Mouse (Mus musculus) monocyte, adult 5-6 weeks (primary cell): Measurements from ENCODE around the gene Bri3bp. TPM values are rescaled to one million over a fixed set of nuclear protein-coding genes. Genes with fewer than 3 reads are reported as not detected.
"Not testable (repeated sequence)": the region's sequence is repeated elsewhere in the genome, so short reads cannot be mapped to it uniquely, and the experiment has no call there.

ENCODE experiments used
- ATAC-seq: fragments of 153-309, 156-312 bp; replicated peaks from 2 replicates; pipeline ENCODE4 v1.8.0; 2017; ENCODE audit warnings: mild to moderate bottlenecking; ENCODE audit not compliant: low TSS enrichment, insufficient number of reproducible peaks, severe bottlenecking, poor library complexity, low FRiP score
- total RNA-seq: library from RNA; stranded (forward); fragments of 200-1000, 200-491, 200-594 nt; gene quantifications from 3 replicates; pipeline ENCODE4 v1.2.3, GENCODE M21; 2017

Gene Bri3bp
- 19.1 to 27.0 TPM (median 23.6 TPM) in 3 replicates for total RNA-seq

- ATAC-seq, result no peak
Observed at GRCm38 (mm10) chr5:125441234-125442114, at the start of gene Bri3bp. Gene Bri3bp, plus strand, starts transcription at chr5:125441568.

DNA sequence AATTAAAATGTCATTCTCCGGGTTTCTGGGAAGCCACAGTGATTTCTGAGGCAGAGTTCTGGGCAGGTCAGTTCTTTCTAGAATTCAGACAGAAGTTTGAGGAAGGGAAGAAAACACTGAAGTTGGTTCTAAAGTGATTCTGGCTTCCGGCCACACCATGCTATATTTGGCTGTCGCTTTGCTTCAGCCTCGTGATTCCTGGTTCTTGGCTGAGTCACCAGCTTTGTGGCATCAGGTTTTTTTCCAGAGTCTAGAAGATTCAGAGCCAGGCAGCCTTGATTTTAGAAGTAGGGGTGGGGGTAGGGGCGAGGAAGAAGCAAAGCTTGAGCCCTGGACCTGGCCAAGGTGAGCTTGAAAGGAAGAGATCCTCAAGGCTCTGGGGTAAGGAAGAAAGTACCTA is 49.8 kb upstream of the Bri3bp start:
- ATAC-seq, result no peak

GRCm38 (mm10) chr5:125392176-125392575 is 49.2 kb upstream of the Bri3bp start:
- ATAC-seq, result not testable (repeated sequence)

GRCm38 (mm10) chr5:125392618-125392976 is 48.8 kb upstream of the Bri3bp start:
- no peak for ATAC-seq

GRCm38 (mm10) chr5:125392977-125393621 is 48.3 kb upstream of the Bri3bp start:
- peak; percentile 70 for ATAC-seq

- no peak for ATAC-seq
Observed at GRCm38 (mm10) chr5:125393622-125394603, 47.5 kb upstream of the Bri3bp start.

GRCm38 (mm10) chr5:125395008-125395407 is 46.4 kb upstream of the Bri3bp start:
- ATAC-seq, result no peak

DNA sequence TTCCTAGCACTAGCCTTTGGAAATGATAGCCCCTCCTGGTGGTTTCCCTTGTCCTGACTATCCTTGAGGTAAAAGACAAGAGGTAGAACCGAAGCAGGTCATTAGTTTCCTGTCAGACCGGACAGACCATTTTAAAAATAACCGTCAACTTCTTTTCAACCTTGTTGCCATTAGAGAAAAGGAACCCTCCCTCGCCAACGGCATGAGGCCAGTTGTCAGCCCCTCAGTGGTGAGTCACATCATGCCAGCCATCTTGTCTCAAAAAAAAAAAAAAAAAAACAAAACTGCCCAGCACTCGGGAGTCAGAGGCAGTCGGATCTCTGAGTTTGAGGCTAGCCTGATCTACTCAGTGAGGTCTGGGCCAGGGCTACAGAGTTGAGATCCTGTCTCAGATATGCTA is 40.5 kb upstream of the Bri3bp start:
- ATAC-seq, result no peak

DNA sequence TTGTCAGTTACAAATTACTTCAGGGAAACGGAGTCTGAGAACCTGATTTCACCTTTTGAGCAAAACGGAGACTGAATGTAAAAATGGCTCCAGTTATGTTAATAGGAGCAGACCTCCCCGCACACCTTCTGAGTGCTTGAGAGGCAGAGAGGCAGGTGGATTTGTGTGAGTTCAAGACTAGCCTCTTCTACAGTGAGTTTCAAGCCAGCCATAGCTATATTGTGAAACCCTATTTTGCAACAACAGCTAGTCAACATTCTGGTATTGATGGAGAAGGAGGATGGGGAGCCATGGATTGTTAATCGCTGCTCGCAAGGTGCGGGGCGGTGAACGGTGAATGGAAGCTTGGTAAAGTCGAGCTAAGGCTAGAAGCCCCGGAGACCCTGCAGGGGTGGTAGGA is 38.9 kb upstream of the Bri3bp start:
- ATAC-seq, result no peak

- ATAC-seq, result no peak
Observed at GRCm38 (mm10) chr5:125402991-125403390, 38.4 kb upstream of the Bri3bp start.

- no peak for ATAC-seq
Observed at GRCm38 (mm10) chr5:125403481-125404465, 37.6 kb upstream of the Bri3bp start.

DNA sequence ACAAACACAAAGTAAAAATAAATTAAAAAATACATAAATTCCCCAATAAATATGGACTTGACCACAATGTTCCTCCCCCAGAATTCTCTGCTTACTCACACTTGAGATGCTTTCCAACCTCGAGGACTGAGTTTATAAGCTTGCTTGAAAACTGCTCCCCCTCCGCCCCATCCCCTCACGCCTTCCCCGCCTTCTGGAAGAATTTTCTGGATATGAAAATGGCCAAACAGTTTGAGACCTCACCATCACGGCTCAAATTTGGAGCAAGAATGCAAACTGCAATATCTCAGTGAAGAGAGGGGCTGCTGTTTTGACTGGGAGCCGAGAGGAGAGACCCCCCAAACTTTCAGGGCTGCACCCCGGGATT is 36.8 kb upstream of the Bri3bp start:
- no peak for ATAC-seq

GRCm38 (mm10) chr5:125404903-125405545 is 36.3 kb upstream of the Bri3bp start:
- no peak for ATAC-seq

- 0 out of 2 replicates have a peak, but pooled peaks have one; percentile 12 for ATAC-seq
Observed at GRCm38 (mm10) chr5:125405546-125406248, 35.7 kb upstream of the Bri3bp start.

- peak; percentile 14 for ATAC-seq
Observed at GRCm38 (mm10) chr5:125406322-125407016, 34.9 kb upstream of the Bri3bp start.
